Mouse (Mus musculus) kidney, embryonic 15.5 days (tissue): Measurements from ENCODE around the gene Myoz2. TPM values are rescaled to one million over a fixed set of nuclear protein-coding genes. Genes with fewer than 3 reads are reported as not detected.

Experiments
- ATAC-seq: fragments of 200-750 bp; cut with Nextera tagmentation; replicated peaks from 2 replicates; pipeline ENCODE4 v1.8.0; 2017; ENCODE audit warnings: moderate TSS enrichment; ENCODE audit not compliant: low FRiP score
- H3K27ac ChIP-seq: fragments of 300-500 bp; sonication (generic); 2 replicates; pipeline ENCODE4 v1.5.1; 2015; ENCODE audit warnings: mild to moderate bottlenecking, inconsistent platforms
- H3K27me3 ChIP-seq: fragments of 300-500 bp; sonication (generic); 2 replicates; pipeline ENCODE4 v1.6.1; 2015; ENCODE audit warnings: inconsistent platforms
- H3K36me3 ChIP-seq: fragments of 300-500 bp; sonication (generic); 2 replicates; pipeline ENCODE4 v1.6.1; 2015; ENCODE audit warnings: inconsistent platforms
- H3K4me1 ChIP-seq: fragments of 300-500 bp; sonication (generic); 2 replicates; pipeline ENCODE4 v1.6.1; 2015; ENCODE audit warnings: inconsistent platforms
- H3K4me2 ChIP-seq: fragments of 300-500 bp; sonication (generic); 2 replicates; pipeline ENCODE4 v1.6.1; 2015; ENCODE audit warnings: moderate library complexity, mild to moderate bottlenecking, inconsistent platforms
- H3K4me3 ChIP-seq: fragments of 300-500 bp; sonication (generic); replicated peaks from 2 replicates; pipeline ENCODE4 v1.5.1; 2015; ENCODE audit warnings: mild to moderate bottlenecking, inconsistent platforms
- H3K9ac ChIP-seq: fragments of 300-500 bp; sonication (generic); 2 replicates; pipeline ENCODE4 v1.6.1; 2015; ENCODE audit warnings: mild to moderate bottlenecking, inconsistent platforms
- H3K9me3 ChIP-seq: fragments of 300-500 bp; sonication (generic); replicated peaks from 2 replicates; pipeline ENCODE4 v1.6.1; 2016; ENCODE audit warnings: inconsistent platforms
- WGBS: fragments of 180-500 bp; shearing (Covaris S2); methylation state at CpG from one replicate; pipeline ENCODE4 v1.1.7; 2015; ENCODE audit warnings: mixed read lengths; 5-methylcytosine and 5-hydroxymethylcytosine counted together
- polyA plus RNA-seq: library from polyadenylated mRNA; unstranded; fragments of >200 nt; fragmentation: Nextera tagmentation; extraction: Ambion mirVana; gene quantifications from 2 replicates; pipeline ENCODE4 v1.2.1, GENCODE M21; 2015

Myoz2 gene
- polyA plus RNA-seq, 1 experiment from 2014 or later, result 2.2 TPM

DNA sequence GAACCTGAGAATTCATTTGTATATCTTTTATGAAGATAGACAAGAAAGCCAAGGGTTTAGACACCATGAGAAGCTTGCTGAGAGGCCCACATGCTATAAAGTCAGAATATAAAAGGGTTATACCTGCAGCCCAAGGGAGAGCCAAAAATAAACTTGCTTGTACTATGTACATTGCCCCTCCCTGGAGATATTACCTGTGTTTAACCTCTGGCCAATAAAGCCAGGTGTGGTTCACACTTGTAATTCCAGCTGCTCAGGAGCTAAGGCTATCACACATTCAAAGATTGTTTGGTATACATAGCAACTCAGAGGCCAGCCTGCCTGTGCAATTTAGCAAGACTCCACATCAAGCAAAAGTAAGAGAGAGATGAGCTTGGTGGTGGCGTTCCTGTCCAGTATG lies 24.0 kb upstream of the Myoz2 start:
- H3K4me2 ChIP-seq, result no peak overlapping the region
- H3K9ac ChIP-seq, result no peak overlapping the region
- ATAC-seq, result no peak
- H3K4me1 ChIP-seq, result no peaks in the 10 kb centered on the region
- H3K27ac ChIP-seq, result no peak overlapping the region
- no peak overlapping the region for H3K4me3 ChIP-seq
- no peaks in the 10 kb centered on the region for H3K27me3 ChIP-seq
- no peaks in the 10 kb centered on the region for H3K36me3 ChIP-seq
- 90% methylated on average over 1 of the region's 1 CpGs for WGBS
- H3K9me3 ChIP-seq, result no peaks in the 10 kb centered on the region

DNA sequence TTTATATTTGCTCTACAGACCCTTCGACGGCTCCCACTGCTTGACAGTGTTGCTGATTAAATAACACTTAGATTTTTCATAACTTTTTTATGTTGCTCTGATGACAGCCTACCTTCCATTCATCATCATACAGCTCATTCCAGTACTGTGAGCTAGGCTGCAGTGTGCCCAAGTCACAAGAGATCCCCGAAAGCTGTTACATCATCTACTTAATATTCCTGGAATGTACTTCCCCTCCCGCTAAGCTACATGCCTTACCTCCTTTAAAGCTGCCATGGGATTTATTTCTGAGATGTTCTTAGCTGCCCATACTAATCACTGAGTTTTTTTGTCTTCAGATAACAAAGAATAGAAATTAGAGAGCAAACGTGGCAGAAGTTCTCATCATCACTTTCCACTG lies 19.4 kb upstream of the Myoz2 start:
- H3K4me3 ChIP-seq, result no peak overlapping the region
- ATAC-seq, result no peak
- H3K9ac ChIP-seq, result no peak overlapping the region
- no peaks in the 10 kb centered on the region for H3K9me3 ChIP-seq
- H3K4me2 ChIP-seq, result no peak overlapping the region
- no peaks in the 10 kb centered on the region for H3K4me1 ChIP-seq
- no peaks in the 10 kb centered on the region for H3K36me3 ChIP-seq
- no peak overlapping the region for H3K27ac ChIP-seq
- H3K27me3 ChIP-seq, result no peaks in the 10 kb centered on the region
- 71% methylated on average over 5 of the region's 5 CpGs for WGBS

DNA sequence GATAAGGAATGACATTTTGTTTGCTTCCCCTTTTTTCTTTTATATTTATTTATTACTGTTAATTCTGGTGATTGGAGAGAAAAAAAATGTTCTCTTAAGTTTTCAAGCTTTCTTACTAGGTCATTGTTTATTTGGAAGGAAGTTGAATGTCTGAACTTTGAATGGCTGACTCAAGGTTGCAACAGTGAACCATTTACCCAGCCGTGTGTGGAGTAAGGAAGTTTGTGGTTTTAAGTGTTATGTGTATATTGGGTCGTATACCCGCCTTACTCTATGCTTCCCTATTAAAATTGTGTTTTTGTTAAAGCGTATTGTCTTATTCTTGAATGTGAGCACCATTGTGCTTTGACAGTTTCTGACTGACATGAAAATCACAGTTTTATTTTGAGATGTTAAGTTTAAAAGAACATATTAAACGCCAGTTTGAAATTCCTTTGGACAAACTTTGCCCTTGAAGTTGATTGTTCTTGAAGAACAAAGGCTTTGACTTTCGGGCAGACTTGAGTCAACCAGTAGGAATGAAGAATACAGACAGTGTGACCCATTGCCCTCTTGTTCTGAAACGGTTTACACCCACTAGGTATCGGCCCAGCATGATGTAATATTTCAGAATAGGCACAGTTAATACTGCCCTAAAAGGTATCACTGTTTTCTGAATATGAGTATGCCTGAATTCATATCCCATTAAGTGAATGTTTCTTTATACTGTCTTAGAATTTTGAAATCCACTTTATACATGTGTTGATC lies 18.6 kb upstream of the Myoz2 start:
- Histone ChIP-seq H3K36me3 (no peaks in the 10 kb centered on the region), H3K27me3 (no peaks in the 10 kb centered on the region), H3K9ac (no peak overlapping the region), H3K9me3 (no peaks in the 10 kb centered on the region), H3K4me2 (no peak overlapping the region), H3K27ac (no peak overlapping the region), H3K4me1 (no peaks in the 10 kb centered on the region), H3K4me3 (no peak overlapping the region)
- WGBS, result 66% methylated on average over 8 of the region's 8 CpGs
- no peak for ATAC-seq

DNA sequence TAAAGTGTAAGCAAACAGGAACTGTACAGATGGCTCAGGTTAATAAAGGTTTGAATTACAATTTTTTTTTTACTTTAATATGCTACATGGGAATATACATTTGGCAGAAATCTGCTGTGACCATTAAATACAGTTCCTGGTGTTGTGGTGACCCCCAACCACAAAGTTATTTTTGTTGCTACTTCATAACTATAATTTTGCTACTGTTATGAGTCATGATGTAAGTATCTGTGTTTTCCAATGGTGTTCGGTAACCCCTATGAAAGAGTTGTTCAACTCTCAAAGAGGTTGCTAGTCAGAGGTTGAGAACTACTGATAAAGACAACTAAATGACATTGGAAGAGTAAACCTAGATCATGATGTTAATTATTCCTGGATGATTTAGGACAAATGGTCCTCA lies 7.5 kb upstream of the Myoz2 start:
- Histone ChIP-seq H3K36me3 (no peaks in the 10 kb centered on the region), H3K9me3 (no peaks in the 10 kb centered on the region), H3K4me1 (no peaks in the 10 kb centered on the region), H3K27me3 (no peaks in the 10 kb centered on the region), H3K9ac (no peak overlapping the region), H3K27ac (no peak overlapping the region), H3K4me3 (no peak overlapping the region), H3K4me2 (no peak overlapping the region)
- no peak for ATAC-seq
- WGBS, result 89% methylated on average over 1 of the region's 1 CpGs

DNA sequence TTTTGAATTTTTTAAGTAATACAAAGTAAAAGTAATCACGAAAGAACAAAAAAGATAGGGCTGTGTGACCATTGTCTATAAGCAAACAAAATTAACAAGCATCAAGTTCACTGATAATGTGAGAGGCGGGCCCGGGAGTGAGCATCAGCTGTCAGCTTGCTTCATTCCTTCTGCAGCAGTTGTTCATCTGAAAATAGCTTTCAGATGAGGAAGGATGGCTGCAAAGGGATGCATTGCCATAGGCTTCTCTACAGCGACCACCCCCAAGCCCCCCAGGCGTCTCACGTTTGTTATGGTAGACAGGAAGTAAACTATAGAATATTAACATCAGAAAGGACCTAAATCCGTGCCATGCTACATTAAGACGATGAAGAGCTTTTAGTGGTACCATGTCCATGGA lies 1.0 kb downstream of the Myoz2 start:
- no peaks in the 10 kb centered on the region for H3K9me3 ChIP-seq
- H3K4me1 ChIP-seq, result no peaks in the 10 kb centered on the region
- no peak for ATAC-seq
- no peak overlapping the region for H3K4me3 ChIP-seq
- no peak overlapping the region for H3K9ac ChIP-seq
- H3K36me3 ChIP-seq, result no peaks in the 10 kb centered on the region
- 85% methylated on average over 8 of the region's 8 CpGs for WGBS
- H3K4me2 ChIP-seq, result no peak overlapping the region
- H3K27ac ChIP-seq, result no peak overlapping the region
- H3K27me3 ChIP-seq, result no peaks in the 10 kb centered on the region

DNA sequence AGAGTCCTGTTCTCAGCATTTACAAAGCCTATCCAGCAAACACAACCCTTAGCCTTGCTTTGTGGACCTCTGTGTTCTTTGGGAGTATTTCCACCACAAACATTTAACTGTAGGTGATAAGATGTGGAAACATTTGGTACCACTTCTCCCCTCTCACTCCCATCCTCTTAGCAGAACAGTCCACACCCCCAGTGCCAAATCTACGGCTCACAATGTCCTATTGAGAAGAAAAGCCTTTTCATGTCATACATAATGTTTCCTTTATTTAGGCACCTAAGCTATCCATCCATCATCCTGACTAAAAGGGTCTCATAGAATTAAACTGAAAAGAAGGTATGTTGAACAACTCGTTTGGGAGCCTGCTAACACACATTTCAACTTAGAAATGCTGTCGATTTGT lies 9.2 kb downstream of the Myoz2 start:
- Histone ChIP-seq H3K4me1 (no peaks in the 10 kb centered on the region), H3K36me3 (no peaks in the 10 kb centered on the region), H3K9me3 (no peaks in the 10 kb centered on the region), H3K9ac (no peak overlapping the region), H3K27me3 (no peaks in the 10 kb centered on the region), H3K4me2 (no peak overlapping the region), H3K27ac (no peak overlapping the region), H3K4me3 (no peak overlapping the region)
- ATAC-seq, result no peak
- WGBS, result 77% methylated on average over 3 of the region's 3 CpGs

DNA sequence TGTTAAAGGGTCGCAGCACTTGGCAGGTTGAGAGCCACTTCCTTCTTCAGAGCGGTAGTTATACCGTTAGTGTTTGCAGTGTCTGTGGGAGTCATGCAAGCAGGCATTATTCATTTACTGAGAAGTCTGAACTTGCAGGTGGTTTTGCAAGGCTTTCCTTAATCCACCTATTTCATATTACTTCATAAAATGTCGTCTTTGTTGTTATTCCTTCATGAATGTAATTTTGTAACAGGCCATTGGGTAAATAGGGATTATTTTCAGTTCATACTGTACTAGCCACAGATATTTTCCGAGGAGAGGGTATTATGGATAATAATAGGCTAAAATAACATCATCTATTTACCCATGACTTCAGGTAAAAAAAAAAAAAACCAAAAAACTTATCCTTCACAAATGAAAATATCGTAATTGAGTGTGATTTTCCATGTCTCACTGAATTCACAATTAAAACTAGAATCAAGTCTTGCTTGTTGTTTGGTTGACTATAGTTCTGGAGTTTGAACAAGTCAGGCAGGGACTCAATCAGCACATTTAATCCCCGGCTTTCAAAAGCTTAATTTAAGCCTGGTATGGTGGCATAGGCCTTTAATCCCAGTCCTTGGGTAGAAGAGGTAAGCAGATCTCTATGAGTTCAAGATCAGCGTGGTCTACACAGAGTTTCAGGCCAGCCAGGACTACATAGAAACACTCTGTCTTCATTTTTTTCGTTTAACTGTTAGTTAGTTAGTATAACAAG lies 10.2 kb downstream of the Myoz2 start:
- no peak overlapping the region for H3K4me3 ChIP-seq
- no peak overlapping the region for H3K4me2 ChIP-seq
- no peak overlapping the region for H3K27ac ChIP-seq
- no peaks in the 10 kb centered on the region for H3K9me3 ChIP-seq
- H3K27me3 ChIP-seq, result no peaks in the 10 kb centered on the region
- WGBS, result 79% methylated on average over 9 of the region's 9 CpGs
- H3K9ac ChIP-seq, result no peak overlapping the region
- H3K4me1 ChIP-seq, result no peaks in the 10 kb centered on the region
- no peaks in the 10 kb centered on the region for H3K36me3 ChIP-seq
- no peak for ATAC-seq

DNA sequence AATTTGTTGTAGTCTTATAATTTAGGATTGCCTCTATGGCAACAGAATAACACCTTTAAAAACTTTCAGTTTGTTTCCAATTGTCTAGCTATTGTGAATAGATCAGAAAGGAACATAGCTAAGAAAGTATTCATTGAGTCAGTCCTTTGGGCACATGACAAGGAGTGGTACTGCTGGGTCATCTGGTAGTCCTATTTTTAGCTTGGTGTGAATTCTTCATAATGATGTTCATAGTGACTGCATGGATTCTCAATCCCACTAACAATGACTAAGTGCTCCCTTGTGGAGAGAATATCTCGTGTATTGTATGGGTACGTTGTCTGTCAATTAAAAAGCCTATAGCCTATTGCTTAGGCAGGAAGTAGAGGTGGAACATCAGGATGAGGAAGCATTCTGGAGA lies 16.0 kb downstream of the Myoz2 start:
- H3K9ac ChIP-seq, result no peak overlapping the region
- no peak overlapping the region for H3K27ac ChIP-seq
- H3K27me3 ChIP-seq, result no peaks in the 10 kb centered on the region
- WGBS, result 93% methylated on average over 2 of the region's 2 CpGs
- no peak overlapping the region for H3K4me3 ChIP-seq
- no peaks in the 10 kb centered on the region for H3K9me3 ChIP-seq
- no peak overlapping the region for H3K4me2 ChIP-seq
- H3K36me3 ChIP-seq, result no peaks in the 10 kb centered on the region
- no peaks in the 10 kb centered on the region for H3K4me1 ChIP-seq
- ATAC-seq, result no peak

DNA sequence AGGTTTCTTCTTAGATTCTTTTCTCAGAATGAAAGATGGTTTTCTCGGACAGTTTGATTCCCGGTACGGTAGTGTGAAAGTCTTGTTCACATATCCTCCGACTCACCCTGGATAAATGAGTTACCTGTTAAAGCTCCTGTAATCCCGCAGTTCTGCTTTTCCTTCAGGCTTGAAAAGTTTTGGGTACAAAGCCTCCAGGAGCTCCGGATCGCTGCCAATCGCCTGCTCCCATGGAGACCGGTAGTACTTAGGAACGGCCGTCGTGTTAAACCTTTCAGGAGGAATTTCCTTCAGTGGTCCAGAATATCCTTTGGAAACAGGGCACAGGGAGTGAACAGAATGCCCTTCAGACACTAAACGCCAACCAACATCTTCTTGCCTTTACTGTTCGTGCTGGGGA lies 21.3 kb downstream of the Myoz2 start:
- Histone ChIP-seq H3K27me3 (no peaks in the 10 kb centered on the region), H3K4me2 (no peak overlapping the region), H3K4me1 (no peaks in the 10 kb centered on the region), H3K4me3 (no peak overlapping the region), H3K27ac (no peak overlapping the region), H3K9ac (no peak overlapping the region), H3K9me3 (no peaks in the 10 kb centered on the region), H3K36me3 (no peaks in the 10 kb centered on the region)
- WGBS, result 87% methylated on average over 14 of the region's 14 CpGs
- ATAC-seq, result no peak

DNA sequence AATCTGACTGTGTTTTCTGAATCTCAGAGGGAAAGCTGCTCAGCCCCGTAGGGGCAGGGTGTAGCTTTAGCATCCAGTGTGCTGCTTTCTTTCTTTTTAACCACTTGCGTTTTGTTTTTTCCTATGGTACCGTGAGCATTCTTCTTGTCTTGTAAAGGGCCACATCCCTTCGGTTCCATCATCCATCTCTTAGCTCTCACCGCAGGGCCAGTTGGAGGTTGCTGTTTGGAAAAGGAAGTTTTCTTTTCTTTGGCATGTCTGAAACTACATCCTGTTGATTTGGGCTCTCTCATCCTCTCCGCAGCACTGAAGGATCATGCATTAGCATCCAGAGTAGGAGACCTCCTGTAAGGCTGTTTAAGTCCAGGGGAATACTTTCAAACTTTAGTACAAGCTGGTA lies 25.4 kb downstream of the Myoz2 start:
- Histone ChIP-seq H3K9me3 (no peaks in the 10 kb centered on the region), H3K9ac (no peak overlapping the region), H3K36me3 (no peaks in the 10 kb centered on the region), H3K4me1 (no peaks in the 10 kb centered on the region), H3K4me3 (no peak overlapping the region), H3K4me2 (no peak overlapping the region), H3K27me3 (no peaks in the 10 kb centered on the region), H3K27ac (0 out of 2 replicates have a peak overlapping the region, but pooled peaks have one; percentile 10)
- 37% methylated on average over 6 of the region's 6 CpGs for WGBS
- ATAC-seq, result no peak

DNA sequence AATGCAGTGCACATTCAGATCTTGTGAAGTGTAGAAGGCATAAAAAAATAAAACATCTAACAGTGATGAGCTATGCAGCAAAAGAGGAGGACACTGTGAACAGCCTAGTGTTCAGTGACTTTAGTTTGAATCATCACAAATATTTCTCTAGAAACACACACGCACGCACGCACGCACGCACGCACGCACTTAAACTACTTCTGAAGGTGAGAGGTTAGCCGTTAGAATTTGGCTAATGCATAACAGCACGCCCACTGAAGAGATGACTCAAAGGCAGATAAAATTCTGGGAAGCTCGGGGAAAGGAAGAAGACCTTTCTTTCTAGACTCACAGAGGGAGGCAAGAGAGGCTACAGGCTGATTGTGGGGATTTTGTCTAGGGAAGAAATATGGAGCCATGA lies 27.4 kb downstream of the Myoz2 start:
- WGBS, result 70% methylated on average over 10 of the region's 10 CpGs
- Histone ChIP-seq H3K4me2 (no peak overlapping the region), H3K27me3 (no peaks in the 10 kb centered on the region), H3K4me3 (no peak overlapping the region), H3K4me1 (no peaks in the 10 kb centered on the region), H3K27ac (no peak overlapping the region), H3K36me3 (no peaks in the 10 kb centered on the region), H3K9ac (no peak overlapping the region), H3K9me3 (no peaks in the 10 kb centered on the region)
- ATAC-seq, result no peak

DNA sequence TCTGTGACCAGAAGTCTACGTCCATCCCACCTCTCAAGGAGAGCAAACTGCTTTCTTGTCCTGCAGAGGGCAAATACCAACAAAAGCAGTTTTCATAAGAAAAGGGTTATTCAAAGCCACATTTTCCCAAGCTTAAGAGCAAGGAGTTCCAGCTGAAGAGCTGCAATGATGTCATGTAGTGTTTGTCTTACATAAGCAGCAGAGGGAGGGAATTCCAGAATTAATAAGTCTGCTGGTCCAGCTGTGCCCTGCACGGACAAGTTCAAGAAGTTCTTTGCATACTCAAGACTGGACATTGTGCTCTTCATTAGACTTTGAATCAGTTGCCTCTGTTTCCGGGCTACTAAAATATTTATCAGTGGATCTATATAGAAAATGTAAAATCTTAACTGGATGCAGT lies 33.8 kb downstream of the Myoz2 start:
- Histone ChIP-seq H3K4me3 (no peak overlapping the region), H3K4me2 (no peak overlapping the region), H3K27me3 (no peaks in the 10 kb centered on the region), H3K4me1 (no peaks in the 10 kb centered on the region), H3K9ac (no peak overlapping the region), H3K27ac (no peak overlapping the region), H3K36me3 (no peaks in the 10 kb centered on the region), H3K9me3 (no peaks in the 10 kb centered on the region)
- 62% methylated on average over 3 of the region's 3 CpGs for WGBS
- no peak for ATAC-seq
